Mouse (Mus musculus): ENCODE measurements at regions not wholly inside any gene's neighbourhood (a gene's known extent, or its start where the extent isn't known, plus 50 kb on each side); places are given as distances from the start of the nearest gene placed in this dataset.

- 27% methylated on average over 18 of the region's 18 CpGs for WGBS
- peak; percentile 85 for ATAC-seq (ENCODE audit: low read depth)
Measured at GRCm38 (mm10) chr2:74965384-74966060, 139.9 kb downstream of the Mtx2 start.

DNA sequence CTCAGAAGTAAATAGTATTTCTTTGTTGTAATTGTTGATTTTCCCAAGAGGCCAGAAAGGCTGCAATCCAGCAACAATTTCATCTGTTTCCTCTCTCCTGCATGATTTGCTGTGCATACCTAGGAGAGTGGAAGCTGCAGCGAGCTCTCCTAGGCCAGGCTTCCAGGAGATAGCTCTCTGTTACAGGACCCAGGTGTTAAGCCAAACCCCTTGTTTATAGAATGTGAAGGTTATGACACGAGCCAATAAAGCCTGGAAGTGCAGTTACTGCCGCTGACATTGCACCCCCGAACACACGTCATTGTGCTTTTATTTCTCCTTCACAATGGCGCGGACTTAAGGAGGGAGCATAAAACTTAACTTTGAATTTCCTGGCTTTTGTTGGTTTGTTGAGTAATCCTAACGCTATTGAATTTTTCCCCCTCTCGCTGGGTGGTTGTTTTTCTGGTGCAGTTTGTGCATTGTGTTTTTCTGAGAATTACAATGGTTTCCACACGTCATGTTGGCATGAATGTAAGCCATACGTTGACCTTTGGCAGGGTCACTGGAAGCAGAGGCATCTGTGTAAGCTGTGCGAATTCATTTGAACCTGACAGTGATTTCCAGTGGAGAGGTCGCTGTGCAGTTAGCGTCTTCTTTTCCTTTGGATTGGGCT, 145.1 kb downstream of the Mtx2 start:
- Histone ChIP-seq H3K4me1 (ENCODE audit: control insufficient read depth, insufficient read depth, low read length) (peaks cover 2% of the 10 kb centered on the region; the same call in 1 of the 2 replicates), H3K9ac (ENCODE audit: low read depth, low read length) (no peak overlapping the region), H3K36me3 (ENCODE audit: control insufficient read depth, insufficient read depth, low read length) (no peaks in the 10 kb centered on the region), H3K27me3 (replicated peaks; ENCODE audit: control insufficient read depth, insufficient read depth, low read length) (no peaks in the 10 kb centered on the region; the same call in 1 of the 2 replicates), H3K9me3 (ENCODE audit: control insufficient read depth, low read length) (no peaks in the 10 kb centered on the region), H3K4me3 (ENCODE audit: low read depth, low read length) (no peak overlapping the region), H3K4me2 (ENCODE audit: low read depth, low read length) (no peak overlapping the region), H3K27ac (replicated peaks; ENCODE audit: low read depth, low read length) (no peak overlapping the region)
- WGBS = 40% methylated on average over 14 of the region's 14 CpGs
- peak; percentile 51 for DNase-seq (ENCODE audit: low spot score)
- no peak for ATAC-seq (ENCODE audit: low read depth)

More at GRCm38 (mm10) chr2:74965384-74966060, 139.9 kb downstream of the Mtx2 start:
- peak overlapping the region; percentile 21 for H3K4me2 ChIP-seq (ENCODE audit: low read depth, low read length)
- H3K4me3 ChIP-seq (ENCODE audit: low read depth, low read length) = no peak overlapping the region
- no peaks in the 10 kb centered on the region for H3K9me3 ChIP-seq (ENCODE audit: control insufficient read depth, low read length)
- H3K4me1 ChIP-seq (ENCODE audit: control insufficient read depth, insufficient read depth, low read length) = peaks cover 7% of the 10 kb centered on the region
- H3K27ac ChIP-seq (replicated peaks; ENCODE audit: low read depth, low read length) = peak overlapping the region; percentile 30
- H3K27me3 ChIP-seq (replicated peaks; ENCODE audit: control insufficient read depth, insufficient read depth, low read length) = peaks cover 5% of the 10 kb centered on the region; the same call in 1 of the 2 replicates
- H3K9ac ChIP-seq (ENCODE audit: low read depth, low read length) = no peak overlapping the region
- H3K36me3 ChIP-seq (ENCODE audit: control insufficient read depth, insufficient read depth, low read length) = no peaks in the 10 kb centered on the region
- DNase-seq (ENCODE audit: low spot score) = peak; percentile 89

DNA sequence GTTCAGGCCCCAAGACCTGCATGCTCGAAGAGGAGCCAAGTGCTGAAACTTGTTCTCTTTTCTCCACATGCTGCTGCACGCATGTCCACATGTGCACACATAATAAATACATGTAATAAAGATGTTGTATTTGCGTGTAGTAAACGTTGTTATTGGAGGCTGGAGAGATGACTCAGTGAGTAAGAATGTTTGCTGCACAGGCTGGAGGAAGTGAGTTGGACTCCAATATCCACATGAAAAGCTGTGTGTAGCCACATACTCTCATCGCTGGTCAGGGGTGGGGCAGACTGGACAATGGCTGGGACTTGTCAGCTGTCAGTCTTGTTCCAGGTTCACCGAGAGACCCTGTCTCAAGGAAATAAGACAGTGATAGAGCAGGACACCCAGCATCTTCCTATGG, 147.8 kb downstream of the Mtx2 start:
- no peak overlapping the region for H3K9ac ChIP-seq (ENCODE audit: low read depth, low read length)
- DNase-seq (ENCODE audit: low spot score) (no peak), ATAC-seq (ENCODE audit: low read depth) (no peak)
- no peaks in the 10 kb centered on the region for H3K36me3 ChIP-seq (ENCODE audit: control insufficient read depth, insufficient read depth, low read length)
- WGBS = 76% methylated on average over 6 of the region's 6 CpGs
- no peak overlapping the region for H3K4me3 ChIP-seq (ENCODE audit: low read depth, low read length)
- H3K4me1 ChIP-seq (ENCODE audit: control insufficient read depth, insufficient read depth, low read length) = peaks cover 2% of the 10 kb centered on the region; the same call in 1 of the 2 replicates
- no peak overlapping the region for H3K4me2 ChIP-seq (ENCODE audit: low read depth, low read length)
- H3K9me3 ChIP-seq (ENCODE audit: control insufficient read depth, low read length) = no peaks in the 10 kb centered on the region
- no peaks in the 10 kb centered on the region for H3K27me3 ChIP-seq (replicated peaks; ENCODE audit: control insufficient read depth, insufficient read depth, low read length)
- H3K27ac ChIP-seq (replicated peaks; ENCODE audit: low read depth, low read length) = no peak overlapping the region

DNA sequence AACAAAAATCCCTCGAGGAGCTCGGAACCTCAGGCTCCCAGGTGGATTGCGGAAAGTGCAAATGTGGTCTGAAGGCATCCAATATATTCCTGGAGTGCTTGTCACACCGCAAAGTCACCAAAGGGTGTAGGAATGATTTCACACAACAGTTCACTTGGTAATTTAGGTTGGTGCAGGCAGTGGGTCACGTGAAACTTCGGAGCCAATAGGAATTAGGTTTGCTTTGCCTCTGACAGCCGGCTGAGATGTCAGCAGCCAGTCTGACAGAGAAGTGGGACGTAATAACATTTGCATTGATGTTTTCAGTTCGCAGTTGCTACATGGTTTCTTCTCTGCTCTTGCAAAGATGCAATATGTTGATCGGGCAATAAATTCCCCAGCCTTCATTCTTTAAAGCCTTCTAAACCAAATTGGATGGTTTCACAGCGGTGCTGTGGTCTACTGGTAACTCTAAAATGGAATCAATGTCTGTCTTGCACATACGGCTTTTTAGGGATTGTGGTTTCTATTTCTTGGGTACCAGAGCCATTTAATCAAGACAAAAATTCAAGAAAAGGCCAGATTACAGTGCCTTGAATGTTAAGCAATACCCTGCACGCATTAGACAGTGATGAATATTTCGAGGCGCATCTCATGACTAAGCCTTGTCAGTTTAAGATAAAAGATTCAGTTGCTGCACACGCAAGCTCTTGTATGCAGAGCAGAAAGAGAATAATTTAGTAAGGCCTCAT, 149.2 kb downstream of the Mtx2 start:
- Histone ChIP-seq H3K9ac (ENCODE audit: low read depth, low read length) (peak overlapping the region; percentile 31; the same call in 1 of the 2 replicates), H3K36me3 (ENCODE audit: control insufficient read depth, insufficient read depth, low read length) (no peaks in the 10 kb centered on the region), H3K27me3 (replicated peaks; ENCODE audit: control insufficient read depth, insufficient read depth, low read length) (no peaks in the 10 kb centered on the region), H3K4me1 (ENCODE audit: control insufficient read depth, insufficient read depth, low read length) (peaks cover 2% of the 10 kb centered on the region; the same call in 1 of the 2 replicates), H3K27ac (replicated peaks; ENCODE audit: low read depth, low read length) (no peak overlapping the region; the same call in 1 of the 2 replicates), H3K9me3 (ENCODE audit: control insufficient read depth, low read length) (no peaks in the 10 kb centered on the region), H3K4me3 (ENCODE audit: low read depth, low read length) (peak overlapping the region; percentile 10; the same call in 1 of the 2 replicates), H3K4me2 (ENCODE audit: low read depth, low read length) (peak overlapping the region; percentile 42)
- WGBS = 53% methylated on average over 16 of the region's 16 CpGs
- 0 out of 2 replicates have a peak, but pooled peaks have one; percentile 57 for ATAC-seq (ENCODE audit: low read depth)
- DNase-seq (ENCODE audit: low spot score) = peak; percentile 46

DNA sequence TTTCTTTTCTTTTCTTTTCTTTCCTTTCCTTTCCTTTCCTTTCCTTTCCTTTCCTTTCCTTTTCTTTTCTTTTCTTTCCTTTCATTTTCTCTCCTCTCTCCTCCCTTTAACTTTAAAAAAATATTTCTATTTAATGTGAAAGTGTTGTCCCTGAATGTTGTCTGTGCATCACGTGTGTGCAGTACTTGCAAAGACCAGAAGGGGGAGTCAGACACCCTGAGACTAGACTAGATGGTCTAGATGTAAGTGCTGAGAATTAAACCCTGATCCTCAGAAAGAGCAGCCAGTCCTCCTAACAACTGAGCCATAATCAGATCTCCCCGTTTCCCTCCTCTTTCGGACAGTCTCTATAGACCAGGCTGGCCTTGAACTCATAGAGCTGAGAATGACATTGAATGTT, 151.7 kb downstream of the Mtx2 start:
- no peak overlapping the region for H3K9ac ChIP-seq (ENCODE audit: low read depth, low read length)
- no peaks in the 10 kb centered on the region for H3K9me3 ChIP-seq (ENCODE audit: control insufficient read depth, low read length)
- H3K27ac ChIP-seq (replicated peaks; ENCODE audit: low read depth, low read length) = no peak overlapping the region
- DNase-seq (ENCODE audit: low spot score) = no peak
- H3K4me3 ChIP-seq (ENCODE audit: low read depth, low read length) = no peak overlapping the region
- no peak overlapping the region for H3K4me2 ChIP-seq (ENCODE audit: low read depth, low read length)
- ATAC-seq (ENCODE audit: low read depth) = no peak
- H3K27me3 ChIP-seq (replicated peaks; ENCODE audit: control insufficient read depth, insufficient read depth, low read length) = no peaks in the 10 kb centered on the region
- no peaks in the 10 kb centered on the region for H3K36me3 ChIP-seq (ENCODE audit: control insufficient read depth, insufficient read depth, low read length)
- WGBS = 97% methylated on average over 3 of the region's 3 CpGs
- H3K4me1 ChIP-seq (ENCODE audit: control insufficient read depth, insufficient read depth, low read length) = no peaks in the 10 kb centered on the region; the same call in 1 of the 2 replicates

DNA sequence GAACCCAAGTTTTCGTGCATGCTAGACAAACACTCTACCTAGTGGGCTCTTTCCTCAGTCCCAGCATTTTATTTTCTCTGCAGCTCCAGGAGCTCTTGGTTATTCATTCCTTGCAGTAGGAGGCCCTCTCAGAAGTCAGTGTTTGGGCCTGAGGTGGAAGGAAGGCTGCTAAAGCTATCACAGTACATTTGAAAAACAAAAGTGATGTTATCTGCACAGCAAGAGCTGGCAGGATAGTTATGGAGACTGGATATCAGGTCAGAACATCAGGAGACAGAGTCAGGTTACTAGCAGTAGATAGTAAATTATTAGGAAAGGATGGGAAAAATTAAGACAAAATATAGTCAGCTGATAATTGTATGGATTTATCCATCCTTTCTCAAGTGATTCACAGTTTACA, 152.2 kb downstream of the Mtx2 start:
- 93% methylated on average over 1 of the region's 1 CpGs for WGBS
- Histone ChIP-seq H3K4me2 (ENCODE audit: low read depth, low read length) (no peak overlapping the region), H3K27ac (replicated peaks; ENCODE audit: low read depth, low read length) (no peak overlapping the region), H3K4me1 (ENCODE audit: control insufficient read depth, insufficient read depth, low read length) (no peaks in the 10 kb centered on the region; the same call in 1 of the 2 replicates), H3K4me3 (ENCODE audit: low read depth, low read length) (no peak overlapping the region), H3K27me3 (replicated peaks; ENCODE audit: control insufficient read depth, insufficient read depth, low read length) (no peaks in the 10 kb centered on the region), H3K9ac (ENCODE audit: low read depth, low read length) (no peak overlapping the region), H3K9me3 (ENCODE audit: control insufficient read depth, low read length) (no peaks in the 10 kb centered on the region), H3K36me3 (ENCODE audit: control insufficient read depth, insufficient read depth, low read length) (no peaks in the 10 kb centered on the region)
- no peak for DNase-seq (ENCODE audit: low spot score)
- ATAC-seq (ENCODE audit: low read depth) = no peak

DNA sequence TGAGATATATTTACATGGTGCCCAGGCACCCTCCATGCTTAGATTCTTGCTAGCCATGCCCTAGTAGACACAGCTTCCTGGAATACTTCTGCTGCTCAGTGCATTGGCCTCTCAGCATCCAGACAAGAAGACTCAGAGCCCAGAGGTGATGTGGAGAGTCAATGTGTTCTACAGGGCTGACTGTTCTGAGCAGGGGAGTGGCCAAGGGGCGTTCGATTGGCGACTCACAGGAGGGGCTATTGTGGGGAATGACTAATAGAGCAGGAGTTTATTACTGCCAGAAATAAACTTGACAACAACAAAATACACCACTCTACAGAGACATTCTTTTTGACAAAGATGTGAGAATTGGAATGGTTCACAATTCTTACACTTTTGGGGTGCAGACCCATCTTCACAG, 156.3 kb downstream of the Mtx2 start:
- WGBS = 91% methylated on average over 3 of the region's 3 CpGs
- H3K27ac ChIP-seq (replicated peaks; ENCODE audit: low read depth, low read length) = no peak overlapping the region
- H3K4me1 ChIP-seq (ENCODE audit: control insufficient read depth, insufficient read depth, low read length) = no peaks in the 10 kb centered on the region
- H3K27me3 ChIP-seq (replicated peaks; ENCODE audit: control insufficient read depth, insufficient read depth, low read length) = no peaks in the 10 kb centered on the region
- ATAC-seq (ENCODE audit: low read depth) (no peak), DNase-seq (ENCODE audit: low spot score) (no peak)
- H3K4me2 ChIP-seq (ENCODE audit: low read depth, low read length) = no peak overlapping the region
- no peaks in the 10 kb centered on the region for H3K36me3 ChIP-seq (ENCODE audit: control insufficient read depth, insufficient read depth, low read length)
- H3K9me3 ChIP-seq (ENCODE audit: control insufficient read depth, low read length) = no peaks in the 10 kb centered on the region
- no peak overlapping the region for H3K9ac ChIP-seq (ENCODE audit: low read depth, low read length)
- no peak overlapping the region for H3K4me3 ChIP-seq (ENCODE audit: low read depth, low read length)

DNA sequence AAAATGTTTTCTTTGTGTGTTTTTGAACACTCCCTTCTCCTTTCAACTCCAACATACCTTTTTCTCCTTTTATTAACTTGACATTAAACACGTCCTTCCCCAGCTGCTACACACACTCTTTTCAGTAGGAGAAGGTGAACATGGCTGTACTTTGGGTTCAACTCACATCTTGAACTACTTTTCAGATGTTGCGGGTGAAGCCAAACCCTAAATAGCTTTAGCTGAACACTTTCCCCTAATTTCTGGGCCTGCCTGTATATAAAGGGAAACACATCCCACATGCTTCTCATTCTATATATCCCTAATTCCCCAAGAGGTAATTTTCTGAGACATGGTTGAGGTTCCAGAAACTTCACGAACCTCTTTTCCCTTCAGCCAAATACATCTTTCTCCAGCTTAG, 168.2 kb downstream of the Mtx2 start:
- no peak overlapping the region for H3K4me3 ChIP-seq (ENCODE audit: low read depth, low read length)
- H3K27ac ChIP-seq (replicated peaks; ENCODE audit: low read depth, low read length) = 0 out of 2 replicates have a peak overlapping the region, but pooled peaks have one; percentile 16
- no peaks in the 10 kb centered on the region for H3K27me3 ChIP-seq (replicated peaks; ENCODE audit: control insufficient read depth, insufficient read depth, low read length)
- 42% methylated on average over 3 of the region's 3 CpGs for WGBS
- no peak overlapping the region for H3K4me2 ChIP-seq (ENCODE audit: low read depth, low read length)
- no peak overlapping the region for H3K9ac ChIP-seq (ENCODE audit: low read depth, low read length)
- DNase-seq (ENCODE audit: low spot score) (peak; percentile 69), ATAC-seq (ENCODE audit: low read depth) (peak; percentile 33; the same call in 1 of the 2 replicates)
- no peaks in the 10 kb centered on the region for H3K36me3 ChIP-seq (ENCODE audit: control insufficient read depth, insufficient read depth, low read length)
- no peaks in the 10 kb centered on the region for H3K9me3 ChIP-seq (ENCODE audit: control insufficient read depth, low read length)
- peaks cover 16% of the 10 kb centered on the region for H3K4me1 ChIP-seq (ENCODE audit: control insufficient read depth, insufficient read depth, low read length)
